9 mouse cellular contexts compared by ENCODE assay signal in the genomic region with DNA sequence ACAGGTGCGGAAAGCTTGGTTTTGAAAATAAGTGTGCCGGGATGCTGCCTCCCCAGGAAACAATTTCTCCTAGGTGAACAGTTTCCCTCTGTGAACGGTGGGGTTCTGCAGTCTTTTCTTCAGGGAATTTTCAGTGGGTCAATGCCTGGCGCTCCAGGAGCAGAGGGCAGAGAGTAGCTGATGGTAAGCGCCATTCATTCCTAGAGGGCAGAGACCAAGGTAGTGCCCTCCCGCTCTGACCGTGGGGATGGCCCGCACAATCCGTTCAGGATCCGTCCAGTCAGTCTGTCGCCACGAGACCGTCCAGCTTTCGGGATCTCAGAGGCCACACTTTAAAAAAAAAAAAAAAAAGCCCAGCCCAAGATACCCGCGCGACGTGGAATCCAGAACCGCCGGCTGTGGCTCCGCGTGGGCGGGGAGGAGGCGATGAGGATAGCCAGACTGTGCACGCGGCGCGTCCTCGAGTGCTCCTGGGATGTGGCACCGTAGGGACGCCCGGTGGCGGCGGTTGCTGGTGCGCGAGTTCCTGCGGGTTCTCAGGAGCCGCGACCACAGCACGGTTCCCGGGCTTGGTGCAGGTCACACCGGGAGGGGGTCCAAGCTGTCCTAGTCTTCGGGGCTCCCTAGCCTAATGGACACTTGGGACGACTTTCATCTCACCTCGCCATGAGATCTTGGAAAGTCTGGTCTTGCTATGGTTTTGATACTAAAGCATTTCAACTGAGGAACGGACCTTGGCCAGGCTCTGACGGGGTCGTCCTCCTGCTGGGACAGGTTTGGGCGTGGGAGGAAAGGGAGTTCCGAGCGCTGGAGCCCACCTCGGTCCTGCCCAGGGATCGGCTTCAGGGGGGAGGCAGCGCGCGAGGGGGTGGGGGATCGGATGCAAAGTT. TPM values are rescaled to one million over a fixed set of nuclear protein-coding genes. Genes with fewer than 3 reads are reported as not detected.
A peak's percentile ranks its signal among the peaks of the same experiment; 100 is the strongest.
DNase-seq lines count a peak whose midpoint lies in the region; ATAC-seq and TF ChIP-seq lines count a peak whose summit lies in the region.
"Had no signal": no experiment of that assay in that cellular context is flagged by ENCODE, and none has a peak within 500 bp of the region (broad histone marks: within the 10 kb centered on the region; RNA-seq: fewer than 3 reads in every experiment).

No protein-coding gene starts in this region.

- no peaks in the 10 kb centered on the region for H3K36me3 ChIP-seq in heart, embryonic 12.5 days
- H3K36me3 ChIP-seq in hindbrain, embryonic 12.5 days, result no peaks in the 10 kb centered on the region
- no peaks in the 10 kb centered on the region for H3K36me3 ChIP-seq in midbrain, embryonic 16.5 days (ENCODE audit: control insufficient read depth, insufficient read depth, low read length)

- TF ChIP-seq CTCF in brain, embryonic 14.5 days (IDR thresholded peaks at IDR 0.05; ENCODE audit: borderline replicate concordance, extremely low read depth, insufficient read depth, insufficient read length), result no peak

- peaks cover 72% of the 10 kb centered on the region for H3K27me3 ChIP-seq in heart, embryonic 12.5 days (replicated peaks)
- H3K27me3 ChIP-seq in hindbrain, embryonic 12.5 days, result peaks cover 73% of the 10 kb centered on the region
- peaks cover 48% of the 10 kb centered on the region for H3K27me3 ChIP-seq in midbrain, embryonic 16.5 days (ENCODE audit: control insufficient read depth, insufficient read depth, low read depth, low read length)

- TF ChIP-seq POLR2A in brain, embryonic 14.5 days (IDR thresholded peaks at IDR 0.05; ENCODE audit: borderline replicate concordance, extremely low read depth, insufficient read depth, insufficient read length, poor library complexity, severe bottlenecking), result no peak

- no peak for DNase-seq in heart, postnatal 14 days
- DNase-seq in brain, embryonic 14.5 days (ENCODE audit: low read depth), result peak; percentile 31
- no peak for DNase-seq in frontal cortex, postnatal 36 days (ENCODE audit: low spot score in 2 of 2)
- no peak for DNase-seq in gastrocnemius, postnatal 25 days

- peak overlapping the region; percentile 37 for H3K4me3 ChIP-seq in heart, embryonic 12.5 days
- H3K4me3 ChIP-seq in hindbrain, embryonic 12.5 days, result peak overlapping the region; percentile 18
- no peak overlapping the region for H3K4me3 ChIP-seq in midbrain, embryonic 16.5 days (ENCODE audit: low read depth, low read length)

- 1% methylated on average over 57 of the region's 57 CpGs for WGBS in heart, embryonic 12.5 days
- under 1% methylated on average over 57 of the region's 57 CpGs for WGBS in hindbrain, embryonic 12.5 days
- 2% methylated on average over 55 of the region's 57 CpGs for WGBS in midbrain, embryonic 16.5 days

- ATAC-seq in heart, embryonic 12.5 days (ENCODE audit: insufficient number of reproducible peaks, low FRiP score), result no peak
- ATAC-seq in hindbrain, embryonic 12.5 days (ENCODE audit: low FRiP score), result 0 out of 2 replicates have a peak, but pooled peaks have one; percentile 38
- peak; percentile 47; the same call in 1 of the 2 replicates for ATAC-seq in midbrain, embryonic 16.5 days
- ATAC-seq in erythroid progenitor cell, adult 5-6 weeks (replicated peaks; ENCODE audit: low FRiP score, poor library complexity, severe bottlenecking), result no peak

- H3K27ac ChIP-seq in heart, embryonic 12.5 days (ENCODE audit: poor library complexity, severe bottlenecking), result no peak overlapping the region
- no peak overlapping the region for H3K27ac ChIP-seq in hindbrain, embryonic 12.5 days
- no peak overlapping the region for H3K27ac ChIP-seq in midbrain, embryonic 16.5 days (ENCODE audit: low read length)

- intact Hi-C loops in heart, postnatal 14 days (cut with DNase I), result no loop called here

- peaks cover 24% of the 10 kb centered on the region for H3K4me1 ChIP-seq in heart, embryonic 12.5 days (replicated peaks)
- peaks cover 22% of the 10 kb centered on the region for H3K4me1 ChIP-seq in hindbrain, embryonic 12.5 days
- peaks cover 21% of the 10 kb centered on the region for H3K4me1 ChIP-seq in midbrain, embryonic 16.5 days (ENCODE audit: control insufficient read depth, insufficient read depth, low read length)

- H3K9ac ChIP-seq in heart, embryonic 12.5 days, result peak overlapping the region; percentile 4; the same call in 1 of the 2 replicates
- H3K9ac ChIP-seq in hindbrain, embryonic 12.5 days, result no peak overlapping the region
- no peak overlapping the region for H3K9ac ChIP-seq in midbrain, embryonic 16.5 days (ENCODE audit: low read depth, low read length)

- no peaks in the 10 kb centered on the region for H3K9me3 ChIP-seq in heart, embryonic 12.5 days (replicated peaks)
- H3K9me3 ChIP-seq in hindbrain, embryonic 12.5 days (replicated peaks), result no peaks in the 10 kb centered on the region
- no peaks in the 10 kb centered on the region for H3K9me3 ChIP-seq in midbrain, embryonic 16.5 days (replicated peaks; ENCODE audit: control insufficient read depth, low read length, poor library complexity, severe bottlenecking)

- H3K4me2 ChIP-seq in heart, embryonic 12.5 days, result peak overlapping the region; percentile 69
- peak overlapping the region; percentile 30 for H3K4me2 ChIP-seq in hindbrain, embryonic 12.5 days (replicated peaks)
- no peak overlapping the region; the same call in 1 of the 2 replicates for H3K4me2 ChIP-seq in midbrain, embryonic 16.5 days (ENCODE audit: low read length)

RNA-seq across cellular contexts. Expression of gene Foxd4, which starts 3.7 kb away (rescaled TPM):
- not detected in 2 replicates for polyA plus RNA-seq in heart, embryonic 12.5 days (2016; fragmentation: Nextera tagmentation; extraction: Ambion mirVana)
- not detected for total RNA-seq in heart, postnatal 14 days (2021)
- polyA plus RNA-seq in brain, embryonic 14.5 days (2012; rRNA removed), result 0.13 and 0.41 TPM in 2 replicates
- 0.20 and 0.87 TPM in 2 replicates for polyA plus RNA-seq in hindbrain, embryonic 12.5 days (2016; fragmentation: Nextera tagmentation; extraction: Ambion mirVana)
- 0.15 and 0.21 TPM in 2 replicates for polyA plus RNA-seq in midbrain, embryonic 16.5 days (2015; fragmentation: Nextera tagmentation; extraction: Ambion mirVana)
- total RNA-seq in erythroid progenitor cell, adult 5-6 weeks (2015; ENCODE audit: low replicate concordance), result 1.1 TPM in 1 of 2 replicates, not detected in the other
- total RNA-seq in erythroid progenitor cell, adult 5-6 weeks (2017; ENCODE audit: low replicate concordance), result not detected in 2 replicates
- total RNA-seq in gastrocnemius, postnatal 25 days (2021), result not detected
- polyA plus RNA-seq: cortical plate, adult 2 months had no signal

RNA-seq across cellular contexts. Expression of gene Gm10053, which starts 21.8 kb away (rescaled TPM):
- polyA plus RNA-seq in heart, embryonic 12.5 days (2016; fragmentation: Nextera tagmentation; extraction: Ambion mirVana), result 627 and 634 TPM in 2 replicates
- total RNA-seq in heart, postnatal 14 days (2021), result 1,000 to 10,000 TPM; 1,073 to 1,123 TPM
- 33.8 and 40.5 TPM in 2 replicates for polyA plus RNA-seq in brain, embryonic 14.5 days (2012; rRNA removed)
- polyA plus RNA-seq in hindbrain, embryonic 12.5 days (2016; fragmentation: Nextera tagmentation; extraction: Ambion mirVana), result 182 and 202 TPM in 2 replicates
- polyA plus RNA-seq in midbrain, embryonic 16.5 days (2015; fragmentation: Nextera tagmentation; extraction: Ambion mirVana), result 243 and 260 TPM in 2 replicates
- 38.9 and 65.8 TPM in 2 replicates for total RNA-seq in erythroid progenitor cell, adult 5-6 weeks (2015; ENCODE audit: low replicate concordance)
- 9.8 and 16.0 TPM in 2 replicates for total RNA-seq in erythroid progenitor cell, adult 5-6 weeks (2017; ENCODE audit: low replicate concordance)
- 100 to 1,000 TPM; 601 to 620 TPM for total RNA-seq in gastrocnemius, postnatal 25 days (2021)

RNA-seq across cellular contexts. Expression of gene Pgm5, which starts 35.6 kb away (rescaled TPM):
- 4.7 and 5.1 TPM in 2 replicates for polyA plus RNA-seq in heart, embryonic 12.5 days (2016; fragmentation: Nextera tagmentation; extraction: Ambion mirVana)
- 10 to 100 TPM; 84.6 to 88.8 TPM for total RNA-seq in heart, postnatal 14 days (2021)
- 3.4 and 6.7 TPM in 2 replicates for polyA plus RNA-seq in brain, embryonic 14.5 days (2012; rRNA removed)
- polyA plus RNA-seq in hindbrain, embryonic 12.5 days (2016; fragmentation: Nextera tagmentation; extraction: Ambion mirVana), result 1.6 and 1.9 TPM in 2 replicates
- polyA plus RNA-seq in midbrain, embryonic 16.5 days (2015; fragmentation: Nextera tagmentation; extraction: Ambion mirVana), result 0.63 and 0.83 TPM in 2 replicates
- total RNA-seq in erythroid progenitor cell, adult 5-6 weeks (2015; ENCODE audit: low replicate concordance), result not detected in 2 replicates
- total RNA-seq in erythroid progenitor cell, adult 5-6 weeks (2017; ENCODE audit: low replicate concordance), result not detected in 2 replicates
- 10 to 100 TPM; 11.6 to 13.4 TPM for total RNA-seq in gastrocnemius, postnatal 25 days (2021)

Comparison
In these comparisons a context has a peak if more than half of its experiments do, and no peak if none do; other contexts are left out.
1. ATAC-seq: peak in hindbrain, embryonic 12.5 days (single experiment) and midbrain, embryonic 16.5 days (single experiment); none in heart, embryonic 12.5 days (single experiment) and erythroid progenitor cell, adult 5-6 weeks (single experiment).